Mouse (Mus musculus) monocyte, adult 5-6 weeks (primary cell): ENCODE results near the gene Nol3. TPM values are rescaled to one million over a fixed set of nuclear protein-coding genes. Genes with fewer than 3 reads are reported as not detected.
"Not testable (repeated sequence)": the region's sequence is repeated elsewhere in the genome, so short reads cannot be mapped to it uniquely, and the experiment has no call there.

Experiments
- ATAC-seq: fragments of 153-309, 156-312 bp; replicated peaks from 2 replicates; pipeline ENCODE4 v1.8.0; 2017; ENCODE audit warnings: mild to moderate bottlenecking; ENCODE audit not compliant: low TSS enrichment, insufficient number of reproducible peaks, severe bottlenecking, poor library complexity, low FRiP score
- total RNA-seq: library from RNA; stranded (forward); fragments of 200-1000, 200-491, 200-594 nt; gene quantifications from 3 replicates; pipeline ENCODE4 v1.2.3, GENCODE M21; 2017

Nol3 gene
- total RNA-seq, result not detected in 3 replicates

- ATAC-seq, result no peak
Measured at GRCm38 (mm10) chr8:105275840-105276239, at the start of gene Nol3. Nol3 (plus strand) TSS chr8:105276140.

DNA sequence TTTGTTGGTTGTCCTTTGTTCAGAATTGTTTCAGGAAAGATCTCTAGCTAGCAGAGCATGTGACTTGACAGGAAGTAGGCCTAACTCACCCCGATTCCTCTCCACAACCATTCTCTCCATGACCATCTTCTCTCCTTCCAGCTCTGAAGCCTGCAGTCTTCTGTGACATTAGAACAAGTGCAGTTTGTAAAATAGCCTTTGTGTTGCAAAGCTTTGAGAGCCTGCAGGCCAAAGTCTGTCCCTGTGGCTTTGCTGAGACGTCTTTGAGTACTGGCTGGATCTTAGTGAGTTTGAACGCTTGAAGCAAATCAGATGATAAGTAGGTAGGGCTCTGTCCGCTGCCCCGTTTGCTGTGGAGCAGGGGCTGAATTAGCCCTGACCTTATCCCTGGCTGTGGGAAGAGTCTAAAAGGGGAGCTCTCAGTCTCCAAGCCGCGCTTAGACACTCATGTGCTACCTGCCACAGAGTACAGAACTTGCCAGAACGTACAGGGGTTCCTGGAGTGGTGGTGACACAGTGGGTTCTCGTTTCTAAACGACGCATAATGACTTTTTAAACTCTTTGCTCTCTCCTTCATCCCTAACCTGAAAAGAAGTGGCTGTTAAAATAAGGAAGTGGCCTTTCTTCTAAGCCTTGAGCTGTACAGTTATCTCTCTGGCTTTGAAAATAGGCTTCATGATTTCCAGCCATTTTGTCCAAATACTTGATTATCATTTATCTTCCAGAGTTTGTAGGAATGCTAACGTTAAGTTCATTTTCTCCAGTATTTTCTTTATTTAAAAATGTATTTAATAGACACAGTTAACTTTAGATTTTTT lies 44.2 kb upstream of the Nol3 start:
- ATAC-seq, result no peak

DNA sequence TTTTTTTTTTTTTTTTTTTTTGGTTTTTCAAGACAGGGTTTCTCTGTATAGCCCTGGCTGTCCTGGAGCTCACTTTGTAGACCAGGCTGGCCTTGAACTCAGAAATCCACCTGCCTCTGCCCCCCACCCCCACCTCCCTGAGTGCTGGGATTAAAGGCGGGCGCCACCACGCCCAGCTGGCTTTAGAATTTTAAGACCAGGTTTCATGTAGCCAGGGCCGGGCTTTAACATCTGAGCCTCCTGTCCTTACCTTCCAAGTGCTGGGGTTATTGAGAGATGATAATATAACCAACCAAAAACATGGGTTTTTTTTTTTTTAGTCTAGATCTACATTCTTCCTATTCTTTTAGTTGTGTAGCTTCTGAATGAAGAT lies 43.6 kb upstream of the Nol3 start:
- not testable (repeated sequence) for ATAC-seq

- no peak for ATAC-seq
Measured at GRCm38 (mm10) chr8:105233126-105233935, 42.6 kb upstream of the Nol3 start.

DNA sequence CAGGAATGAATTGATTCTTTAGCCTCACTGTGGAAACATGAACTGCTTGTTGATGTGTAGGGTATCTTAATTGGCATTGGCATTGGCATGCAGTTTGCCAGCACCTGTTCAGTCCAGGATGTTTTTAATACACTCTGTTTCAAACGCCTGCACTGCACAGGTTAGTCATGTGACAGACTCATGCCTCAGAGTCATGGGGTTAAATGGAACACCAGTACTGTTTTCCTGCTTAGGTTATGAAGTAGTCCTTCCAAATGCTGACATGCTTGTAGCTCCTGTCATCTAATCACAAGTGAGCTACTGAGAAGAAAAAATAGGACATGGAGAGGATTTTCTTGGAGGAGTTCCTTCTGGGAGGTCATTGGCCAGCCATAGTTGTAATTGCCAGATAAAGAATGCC lies 40.7 kb upstream of the Nol3 start:
- no peak for ATAC-seq

DNA sequence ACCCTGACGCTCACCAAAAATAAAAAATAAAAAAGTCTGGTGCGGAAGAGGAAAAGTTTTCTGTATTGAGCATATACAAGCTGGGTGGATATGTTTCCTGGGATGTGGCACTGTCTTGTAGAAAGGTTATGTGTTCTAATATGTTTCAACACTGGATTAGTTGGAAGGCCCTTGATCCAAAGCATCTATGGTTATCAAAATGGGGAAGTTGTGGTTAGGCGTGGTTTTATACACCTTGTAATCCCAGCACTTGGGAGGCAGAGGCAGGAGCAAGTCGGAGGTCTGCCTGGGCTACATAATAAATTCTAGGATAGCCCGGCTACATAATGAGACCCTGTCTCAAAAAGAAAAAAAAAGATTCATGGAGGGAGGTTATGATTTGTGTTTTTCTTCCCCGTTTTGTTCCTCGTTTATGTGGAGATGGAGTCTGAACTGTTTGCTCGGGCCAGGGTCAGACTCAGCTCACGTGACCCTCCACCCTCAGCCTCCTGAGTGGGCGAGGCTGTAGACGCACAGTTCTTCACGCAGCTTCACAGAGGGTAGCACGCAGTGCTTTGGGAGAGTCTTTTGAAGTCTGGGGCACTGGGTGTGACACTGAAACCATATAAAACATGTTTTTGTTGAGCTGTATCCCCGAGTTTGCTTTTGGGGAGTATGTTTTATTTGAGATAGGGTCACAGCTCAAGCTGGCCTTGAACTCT lies 38.3 kb upstream of the Nol3 start:
- ATAC-seq, result no peak

- no peak for ATAC-seq
Measured at GRCm38 (mm10) chr8:105241016-105241415, 34.9 kb upstream of the Nol3 start.

DNA sequence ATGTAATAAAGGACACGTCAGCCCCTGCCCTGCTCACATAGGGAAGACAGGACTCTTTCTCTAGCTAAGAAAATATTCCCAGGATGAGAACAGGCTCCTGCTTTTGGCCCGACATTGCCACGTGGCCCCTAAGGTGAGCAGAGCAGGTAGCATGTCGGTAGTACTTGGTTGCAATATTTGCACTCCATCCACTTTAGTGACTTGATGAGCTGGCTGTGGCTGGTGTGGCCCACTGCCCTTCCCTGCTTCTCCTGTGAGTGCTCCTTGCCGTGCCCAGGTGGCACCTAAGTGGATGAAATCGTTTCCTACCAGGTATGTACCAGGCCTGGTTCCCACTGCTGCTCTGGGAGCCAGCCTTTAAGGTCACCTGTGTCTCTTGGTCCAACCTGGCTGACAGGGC lies 24.0 kb upstream of the Nol3 start:
- ATAC-seq, result no peak

- no peak for ATAC-seq
Measured at GRCm38 (mm10) chr8:105252680-105253537, 23.0 kb upstream of the Nol3 start.

DNA sequence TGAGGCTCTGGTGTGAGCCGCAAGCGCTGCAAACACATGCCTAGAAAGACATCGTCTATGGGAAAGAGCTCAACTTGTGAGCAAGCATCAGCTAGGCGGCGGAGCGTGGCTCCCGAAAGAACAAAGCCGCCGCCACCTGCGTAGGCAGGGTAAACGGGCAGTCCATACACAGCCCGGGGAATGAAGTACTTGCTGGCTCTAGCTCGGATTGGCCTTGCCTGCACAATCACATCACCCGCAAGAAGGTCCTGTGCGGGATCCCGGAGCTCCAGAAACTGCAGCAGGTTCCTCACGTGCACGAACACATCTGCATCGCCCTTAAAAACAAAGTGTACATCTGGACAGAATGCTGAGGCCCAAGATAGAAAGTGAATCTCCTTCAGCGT lies 22.2 kb upstream of the Nol3 start:
- ATAC-seq, result no peak

DNA sequence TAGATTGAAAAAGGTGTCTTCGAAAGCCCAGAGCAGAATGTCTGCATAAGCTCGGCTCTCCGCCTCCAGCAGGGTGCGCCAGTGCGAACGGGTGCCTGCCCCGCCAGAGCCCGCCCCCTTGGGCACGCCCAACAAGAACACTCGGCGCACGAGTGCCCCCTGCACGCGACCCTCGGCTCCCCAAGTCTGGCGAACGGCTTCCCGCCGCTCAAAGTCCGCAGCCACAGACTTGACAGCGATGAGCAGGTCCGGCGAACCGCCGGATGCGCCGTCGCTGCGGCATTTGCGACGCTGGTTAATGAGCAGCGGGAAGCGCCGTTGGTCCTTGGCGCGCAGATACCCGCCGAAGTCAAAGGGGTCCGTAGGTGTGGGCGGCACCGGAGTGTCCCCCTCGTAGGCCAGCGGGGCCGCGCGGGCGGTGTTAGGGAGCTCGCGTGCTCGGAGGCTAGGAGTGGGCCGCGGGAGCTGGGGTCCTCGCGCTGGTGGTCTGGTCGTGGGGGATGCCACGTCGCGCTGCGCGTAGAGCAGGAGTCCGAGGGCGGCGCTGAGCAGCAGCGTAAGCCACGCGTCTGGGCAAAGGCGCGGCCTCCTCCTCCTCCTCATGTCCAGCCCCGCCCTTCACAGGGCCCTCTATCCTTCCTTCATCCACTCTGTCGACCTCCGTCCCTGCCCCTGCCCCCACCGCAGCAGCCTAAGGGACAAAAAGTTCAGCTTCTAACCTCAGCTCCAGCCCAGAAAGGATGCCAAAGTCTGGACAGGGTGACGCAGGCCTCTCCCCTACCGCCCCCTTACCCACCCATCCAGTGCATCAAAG lies 21.6 kb upstream of the Nol3 start:
- ATAC-seq, result peak; percentile 44; the same call in 1 of the 2 replicates

GRCm38 (mm10) chr8:105254966-105255350 lies 21.0 kb upstream of the Nol3 start, which contains the start of gene B3gnt9:
B3gnt9 (minus strand) TSS chr8:105255153.
- no peak for ATAC-seq

- ATAC-seq, result no peak
Measured at GRCm38 (mm10) chr8:105257318-105258114, 18.4 kb upstream of the Nol3 start.

DNA sequence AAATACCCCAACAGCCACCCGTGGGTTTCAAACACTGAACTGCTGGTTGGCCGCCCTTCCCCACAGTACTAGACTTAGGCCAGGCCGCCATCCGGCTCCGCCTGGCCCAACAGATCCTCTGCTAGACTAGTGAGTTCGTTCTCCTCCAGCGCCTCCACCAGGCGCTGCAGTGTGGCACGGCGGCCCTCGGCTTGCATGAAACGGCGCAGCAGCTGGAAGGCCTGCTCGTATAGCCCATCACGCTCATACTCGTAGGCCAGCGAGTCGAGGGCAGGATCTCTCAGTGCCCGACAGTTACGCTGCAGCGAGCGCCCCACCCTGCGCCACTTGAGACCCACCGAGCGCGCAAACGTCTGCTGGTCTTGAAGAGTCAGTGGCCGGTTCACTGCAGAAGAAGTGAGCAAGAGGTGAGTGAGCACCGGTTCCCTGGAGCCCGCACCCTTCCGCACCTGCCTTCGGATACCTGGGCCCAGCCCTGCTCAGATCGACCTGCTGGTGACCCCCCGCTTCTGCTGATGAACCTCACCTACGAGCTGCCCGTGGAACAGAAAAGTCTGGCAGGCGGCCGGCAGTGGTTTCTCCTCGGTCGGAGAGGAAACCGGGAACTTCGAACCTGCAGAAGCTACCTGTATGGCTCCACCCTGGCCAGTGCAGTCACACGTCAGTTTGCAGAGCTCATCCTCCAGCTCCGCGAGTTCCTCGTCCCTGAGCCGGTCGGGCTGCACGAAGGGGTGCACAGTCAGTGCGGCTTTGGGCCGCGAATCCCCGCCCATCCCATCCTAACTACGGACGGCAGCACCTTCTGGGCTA lies 16.8 kb upstream of the Nol3 start:
- 0 out of 2 replicates have a peak, but pooled peaks have one; percentile 7 for ATAC-seq

DNA sequence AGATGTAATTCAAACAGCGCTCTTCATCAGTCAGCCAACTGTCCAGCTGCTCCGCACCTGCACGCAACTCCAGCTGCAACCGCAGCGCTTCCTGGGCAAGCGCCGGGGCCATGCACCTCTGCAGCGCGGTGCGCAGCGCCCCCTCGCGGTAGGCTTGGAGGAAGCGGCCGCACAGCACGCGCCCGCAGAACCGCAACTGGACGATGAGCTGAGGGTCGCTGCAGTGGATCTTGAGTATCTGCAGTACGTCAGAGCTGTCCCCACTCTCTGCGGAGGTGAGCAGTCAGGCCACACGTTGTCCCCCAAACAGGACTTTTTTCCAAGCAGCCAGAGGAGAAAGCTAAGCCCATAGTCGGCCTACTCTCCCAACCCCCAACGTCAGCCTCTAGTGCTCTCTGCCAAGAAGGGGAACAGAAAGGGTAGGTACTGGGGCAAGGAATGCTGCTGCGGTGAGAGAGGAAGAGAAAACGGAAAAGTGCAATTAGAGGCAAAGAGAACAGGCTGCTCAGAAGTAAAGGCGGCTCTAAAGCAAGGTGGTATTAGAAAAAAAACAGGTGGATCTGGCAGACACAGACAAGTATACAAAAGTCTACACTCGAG lies 16.1 kb upstream of the Nol3 start:
- peak; percentile 48 for ATAC-seq
